Mouse (Mus musculus) G1E (cell line): ENCODE measurements around the gene Mex3a. TPM values are rescaled to one million over a fixed set of nuclear protein-coding genes. Genes with fewer than 3 reads are reported as not detected.

ENCODE experiments used
- ATAC-seq: 2 replicates; pipeline ENCODE4 v1.8.0; 2016; ENCODE audit warnings: mild to moderate bottlenecking; ENCODE audit not compliant: insufficient number of reproducible peaks, poor library complexity, low FRiP score, severe bottlenecking; ENCODE audit errors: extremely low read depth
- DNase-seq: peaks from one replicate; pipeline ENCODE4 v3.0.0; 2012; ENCODE audit warnings: low spot score
- H3K27me3 ChIP-seq: 2 replicates; pipeline ENCODE4 v1.6.1; 2012; ENCODE audit warnings: mild to moderate bottlenecking, low read length, inconsistent platforms; ENCODE audit not compliant: insufficient read depth
- H3K36me3 ChIP-seq: replicated peaks from 2 replicates; pipeline ENCODE3; 2012; ENCODE audit warnings: mild to moderate bottlenecking, inconsistent platforms
- H3K4me1 ChIP-seq: 2 replicates; pipeline ENCODE4 v1.6.1; 2012; ENCODE audit warnings: low read depth, low read length, inconsistent platforms, mixed read lengths; ENCODE audit not compliant: insufficient read depth
- H3K4me3 ChIP-seq: 2 replicates; pipeline ENCODE4 v1.5.1; 2012; ENCODE audit warnings: low read depth, mild to moderate bottlenecking, inconsistent platforms, low read length, moderate library complexity, mixed read lengths
- H3K9me3 ChIP-seq: replicated peaks from 2 replicates; pipeline ENCODE4 v1.6.1; 2012; ENCODE audit warnings: inconsistent platforms
- CTCF ChIP-seq: IDR thresholded peaks from 2 replicates; pipeline ENCODE4 v1.5.1; 2012; ENCODE audit warnings: low read depth, low read length, inconsistent platforms, mixed read lengths
- GATA1 ChIP-seq: IDR thresholded peaks from 2 replicates; pipeline ENCODE4 v1.6.1; 2012; ENCODE audit warnings: borderline replicate concordance, low read length, inconsistent platforms, mixed read lengths
- GATA2 ChIP-seq: IDR thresholded peaks from 2 replicates; pipeline ENCODE4 v1.6.1; 2012; ENCODE audit warnings: low read depth, low read length, inconsistent platforms, borderline replicate concordance
- POLR2AphosphoS5 ChIP-seq: IDR thresholded peaks from 2 replicates; pipeline ENCODE4 v1.6.1; 2012; ENCODE audit warnings: low read depth, low read length, inconsistent platforms; ENCODE audit not compliant: insufficient replicate concordance
- TAL1 ChIP-seq: conservative IDR thresholded peaks from 2 replicates; pipeline ENCODE4 v1.6.1; 2012; ENCODE audit warnings: low read depth, low read length, inconsistent platforms, mixed read lengths
- polyA plus RNA-seq: library from polyadenylated mRNA; stranded (reverse); fragments of >175 nt; gene quantifications from 2 replicates; pipeline ENCODE4 v1.2.3, GENCODE M21; 2012
- total RNA-seq, 2 experiments: library from RNA; stranded (forward) in 1 of 2; stranded (reverse) in 1 of 2; fragments of 200-1000 nt in 1 of 2; fragments of >200 nt in 1 of 2; fragmentation: Nextera tagmentation in 1 of 2; gene quantifications; 2 replicates each; pipeline ENCODE4 v1.2.3; 2014 to 2017

Gene Mex3a
- total and polyA plus RNA-seq, 3 experiments = 2.0 to 9.6 (median 6.2) TPM

GRCm38 (mm10) chr3:88535527-88535926 is 3.3 kb downstream of the Mex3a start:
- ATAC-seq (no peak), DNase-seq (no peak)
- Histone ChIP-seq H3K4me3 (peak overlapping the region; percentile 76; the same call in 1 of the 2 replicates), H3K27me3 (peaks cover 3% of the 10 kb centered on the region; the same call in 1 of the 2 replicates), H3K4me1 (peaks cover 73% of the 10 kb centered on the region), H3K9me3 (no peaks in the 10 kb centered on the region), H3K36me3 (peaks cover 39% of the 10 kb centered on the region)
- TF ChIP-seq CTCF = no peak
- TF ChIP-seq GATA2 = no peak
- no peak for TF ChIP-seq POLR2AphosphoS5
- no peak for TF ChIP-seq TAL1
- TF ChIP-seq GATA1 = no peak

- Histone ChIP-seq H3K4me1 (peaks cover 75% of the 10 kb centered on the region), H3K4me3 (peak overlapping the region; percentile 76), H3K27me3 (peaks cover 3% of the 10 kb centered on the region; the same call in 1 of the 2 replicates), H3K9me3 (no peaks in the 10 kb centered on the region), H3K36me3 (peaks cover 43% of the 10 kb centered on the region)
- DNase-seq (peak; percentile 86), ATAC-seq (peak; percentile 89)
- TF ChIP-seq GATA1 = no peak
- TF ChIP-seq GATA2 = no peak
- no peak for TF ChIP-seq CTCF
- TF ChIP-seq TAL1 = no peak
- no peak for TF ChIP-seq POLR2AphosphoS5
Measured at GRCm38 (mm10) chr3:88536103-88536930, 4.1 kb downstream of the Mex3a start.

GRCm38 (mm10) chr3:88537146-88537545 is 5.0 kb downstream of the Mex3a start:
- DNase-seq (no peak), ATAC-seq (no peak)
- TF ChIP-seq CTCF = no peak
- TF ChIP-seq POLR2AphosphoS5 = no peak
- TF ChIP-seq TAL1 = no peak
- TF ChIP-seq GATA2 = no peak
- no peak for TF ChIP-seq GATA1
- Histone ChIP-seq H3K9me3 (no peaks in the 10 kb centered on the region), H3K4me1 (peaks cover 78% of the 10 kb centered on the region), H3K27me3 (peaks cover 3% of the 10 kb centered on the region; the same call in 1 of the 2 replicates), H3K4me3 (peak overlapping the region; percentile 76), H3K36me3 (peaks cover 47% of the 10 kb centered on the region)

GRCm38 (mm10) chr3:88538271-88539145 is 6.3 kb downstream of the Mex3a start:
- Histone ChIP-seq H3K36me3 (peaks cover 55% of the 10 kb centered on the region), H3K9me3 (no peaks in the 10 kb centered on the region), H3K4me3 (no peak overlapping the region), H3K4me1 (peaks cover 75% of the 10 kb centered on the region), H3K27me3 (no peaks in the 10 kb centered on the region)
- DNase-seq (no peak), ATAC-seq (no peak)
- TF ChIP-seq CTCF (no peak), GATA2 (no peak), GATA1 (no peak), POLR2AphosphoS5 (no peak), TAL1 (no peak)

GRCm38 (mm10) chr3:88539397-88539796 is 7.2 kb downstream of the Mex3a start:
- ATAC-seq = no peak
- H3K27me3 ChIP-seq = no peaks in the 10 kb centered on the region
- H3K9me3 ChIP-seq = no peaks in the 10 kb centered on the region
- DNase-seq = no peak
- H3K4me3 ChIP-seq = no peak overlapping the region
- H3K4me1 ChIP-seq = peaks cover 76% of the 10 kb centered on the region
- no peak for TF ChIP-seq TAL1
- no peak for TF ChIP-seq POLR2AphosphoS5
- peaks cover 55% of the 10 kb centered on the region for H3K36me3 ChIP-seq

GRCm38 (mm10) chr3:88540085-88540484 is 7.9 kb downstream of the Mex3a start:
- no peak for DNase-seq
- H3K36me3 ChIP-seq = peaks cover 54% of the 10 kb centered on the region
- peaks cover 78% of the 10 kb centered on the region for H3K4me1 ChIP-seq
- no peaks in the 10 kb centered on the region; the same call in 1 of the 2 replicates for H3K27me3 ChIP-seq
- H3K9me3 ChIP-seq = no peaks in the 10 kb centered on the region
- no peak for ATAC-seq
- no peak overlapping the region for H3K4me3 ChIP-seq
- TF ChIP-seq GATA2 (no peak), TAL1 (no peak), POLR2AphosphoS5 (no peak)
